Mouse (Mus musculus): ENCODE data around the gene Pawr.

GRCm38 (mm10) chr10:108283418-108283817 lies 48.5 kb upstream of the Pawr start:
- TF ChIP-seq CTCF (IDR thresholded peaks at IDR 0.05; ENCODE audit: low read depth) (no peak), EP300 (IDR thresholded peaks at IDR 0.05; ENCODE audit: low read depth) (no peak)

All from heart, postnatal 0 days (tissue).